Mouse (Mus musculus) forebrain, postnatal 0 days (tissue): ENCODE measurements at regions not wholly inside any gene's neighbourhood (a gene's known extent, or its start where the extent isn't known, plus 50 kb on each side); places are given as distances from the start of the nearest gene placed in this dataset.
"Not testable (repeated sequence)": the region's sequence is repeated elsewhere in the genome, so short reads cannot be mapped to it uniquely, and the experiment has no call there.

ENCODE experiments used
- ATAC-seq: fragments of 200-750 bp; cut with Nextera tagmentation; 2 replicates; pipeline ENCODE4 v1.8.0; 2017; ENCODE audit warnings: mild to moderate bottlenecking, moderate library complexity
- DNase-seq: peaks from one replicate; pipeline ENCODE4 v3.0.0-alpha.2; 2015
- H3K27ac ChIP-seq: fragments of 300-500 bp; sonication (generic); 2 replicates; pipeline ENCODE4 v1.5.1; 2014; ENCODE audit warnings: low read depth, mild to moderate bottlenecking, antibody characterized with exemption, low read length, moderate library complexity, mixed read lengths
- H3K27me3 ChIP-seq: fragments of 300-500 bp; sonication (generic); 2 replicates; pipeline ENCODE4 v1.6.1; 2014; ENCODE audit warnings: mild to moderate bottlenecking, low read length, mixed read lengths; ENCODE audit not compliant: insufficient read depth
- H3K36me3 ChIP-seq: fragments of 300-500 bp; sonication (generic); 2 replicates; pipeline ENCODE4 v1.6.1; 2014; ENCODE audit warnings: mild to moderate bottlenecking, moderate library complexity; ENCODE audit not compliant: insufficient read depth
- H3K4me1 ChIP-seq: fragments of 300-500 bp; sonication (generic); 2 replicates; pipeline ENCODE4 v1.6.1; 2014; ENCODE audit warnings: antibody characterized with exemption; ENCODE audit not compliant: insufficient read depth
- H3K4me2 ChIP-seq: fragments of 300-500 bp; sonication (generic); 2 replicates; pipeline ENCODE4 v1.6.1; 2014; ENCODE audit warnings: low read depth, mild to moderate bottlenecking, moderate library complexity
- H3K4me3 ChIP-seq: fragments of 300-500 bp; sonication (generic); 2 replicates; pipeline ENCODE4 v1.5.1; 2014; ENCODE audit warnings: low read depth, low read length, mixed read lengths
- H3K9ac ChIP-seq: fragments of 300-500 bp; sonication (generic); 2 replicates; pipeline ENCODE4 v1.6.1; 2014; ENCODE audit warnings: mild to moderate bottlenecking
- H3K9me3 ChIP-seq: fragments of 300-500 bp; sonication (generic); 2 replicates; pipeline ENCODE4 v1.6.1; 2016; ENCODE audit warnings: low read length
- CTCF ChIP-seq: sonication (generic); IDR thresholded peaks from 2 replicates; pipeline ENCODE4 v1.5.1; 2016; ENCODE audit warnings: antibody characterized with exemption, control low read depth, low read depth
- WGBS: fragments of 180-500 bp; shearing (Covaris S2); extraction: QIAGEN DNeasy Blood & Tissue Kit; methylation state at CpG from one replicate; pipeline ENCODE4 v1.1.7; 2014; 5-methylcytosine and 5-hydroxymethylcytosine counted together

- Histone ChIP-seq H3K9me3 (no peaks in the 10 kb centered on the region), H3K4me2 (no peak overlapping the region), H3K36me3 (no peaks in the 10 kb centered on the region), H3K9ac (no peak overlapping the region), H3K4me1 (no peaks in the 10 kb centered on the region), H3K27ac (no peak overlapping the region), H3K27me3 (no peaks in the 10 kb centered on the region), H3K4me3 (no peak overlapping the region)
- no peak for ATAC-seq
- TF ChIP-seq CTCF, result no peak
- DNase-seq, result no peak
Observed at GRCm38 (mm10) chr11:14136142-14136541, 462.9 kb upstream of the Pom121l12 start.

- not testable (repeated sequence) for H3K4me1 ChIP-seq, H3K9ac ChIP-seq, H3K9me3 ChIP-seq, H3K27me3 ChIP-seq, H3K4me3 ChIP-seq, H3K27ac ChIP-seq, DNase-seq, H3K4me2 ChIP-seq, H3K36me3 ChIP-seq, ATAC-seq
- 93% methylated on average over 3 of the region's 3 CpGs for WGBS
Observed at GRCm38 (mm10) chr11:14142376-14142775, 456.7 kb upstream of the Pom121l12 start.

- no peak for TF ChIP-seq CTCF
- Histone ChIP-seq H3K9ac (no peak overlapping the region), H3K36me3 (no peaks in the 10 kb centered on the region), H3K27me3 (no peaks in the 10 kb centered on the region), H3K4me2 (no peak overlapping the region), H3K27ac (no peak overlapping the region), H3K9me3 (no peaks in the 10 kb centered on the region), H3K4me3 (no peak overlapping the region), H3K4me1 (no peaks in the 10 kb centered on the region)
- DNase-seq, result no peak
- 93% methylated on average over 4 of the region's 4 CpGs for WGBS
- no peak for ATAC-seq
Observed at GRCm38 (mm10) chr11:14147639-14148038, 451.4 kb upstream of the Pom121l12 start.

DNA sequence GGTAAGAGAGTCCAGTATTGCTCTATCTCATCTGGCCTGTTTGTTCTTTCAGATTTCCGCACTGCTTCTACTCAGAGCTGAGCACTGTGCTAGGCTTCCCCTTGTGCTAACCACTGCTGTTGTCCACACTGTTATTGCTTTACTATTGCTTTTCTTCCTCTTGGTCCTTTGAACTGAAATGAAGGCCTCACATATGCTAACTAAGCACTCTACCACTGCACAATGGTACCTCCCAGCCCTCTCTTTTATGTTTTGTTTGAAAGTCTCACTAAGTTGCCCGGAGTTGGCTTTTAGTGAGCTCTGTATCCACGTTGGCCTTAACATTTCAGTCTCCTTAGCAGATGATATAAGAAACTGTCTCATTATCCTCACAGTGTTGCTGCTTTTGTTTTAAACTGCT is 439.7 kb upstream of the Pom121l12 start:
- no peaks in the 10 kb centered on the region for H3K9me3 ChIP-seq
- no peak overlapping the region for H3K27ac ChIP-seq
- H3K4me3 ChIP-seq, result no peak overlapping the region
- no peaks in the 10 kb centered on the region for H3K4me1 ChIP-seq
- ATAC-seq (no peak), DNase-seq (no peak)
- 22% methylated on average over 3 of the region's 3 CpGs for WGBS
- H3K4me2 ChIP-seq, result no peak overlapping the region
- no peak for TF ChIP-seq CTCF
- no peaks in the 10 kb centered on the region for H3K36me3 ChIP-seq
- H3K9ac ChIP-seq, result no peak overlapping the region
- H3K27me3 ChIP-seq, result no peaks in the 10 kb centered on the region

DNA sequence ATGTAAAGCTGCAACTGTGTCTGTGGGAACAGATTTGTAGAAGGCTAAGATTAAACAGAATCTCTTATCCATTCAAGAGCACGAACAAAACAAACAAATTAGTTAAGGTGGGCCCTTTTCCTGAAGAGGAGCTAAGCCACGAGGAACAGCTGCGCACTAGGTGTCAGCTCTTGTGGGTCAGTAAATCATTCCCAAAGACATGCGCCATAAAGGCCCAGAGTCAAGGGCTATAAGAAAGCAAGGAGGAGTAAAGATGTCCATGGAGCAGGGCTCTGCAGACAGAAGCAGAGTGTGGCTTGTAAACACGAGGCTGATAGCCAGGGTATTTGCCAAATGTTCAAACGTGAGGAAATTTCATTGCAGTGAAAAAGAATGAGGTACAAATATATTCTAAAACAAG is 429.6 kb upstream of the Pom121l12 start:
- no peaks in the 10 kb centered on the region for H3K9me3 ChIP-seq
- DNase-seq, result peak; percentile 16
- no peaks in the 10 kb centered on the region for H3K27me3 ChIP-seq
- no peak overlapping the region for H3K4me3 ChIP-seq
- TF ChIP-seq CTCF, result no peak
- no peak overlapping the region for H3K4me2 ChIP-seq
- no peaks in the 10 kb centered on the region for H3K4me1 ChIP-seq
- no peak overlapping the region for H3K9ac ChIP-seq
- no peaks in the 10 kb centered on the region for H3K36me3 ChIP-seq
- no peak for ATAC-seq
- no peak overlapping the region for H3K27ac ChIP-seq
- 55% methylated on average over 6 of the region's 6 CpGs for WGBS

GRCm38 (mm10) chr11:14174594-14174993 is 424.5 kb upstream of the Pom121l12 start:
- Histone ChIP-seq H3K9ac (no peak overlapping the region), H3K36me3 (no peaks in the 10 kb centered on the region), H3K4me2 (no peak overlapping the region), H3K9me3 (no peaks in the 10 kb centered on the region), H3K27me3 (no peaks in the 10 kb centered on the region), H3K4me1 (no peaks in the 10 kb centered on the region), H3K27ac (no peak overlapping the region), H3K4me3 (no peak overlapping the region)
- WGBS, result 62% methylated on average over 2 of the region's 2 CpGs
- ATAC-seq (no peak), DNase-seq (no peak)
- TF ChIP-seq CTCF, result no peak

DNA sequence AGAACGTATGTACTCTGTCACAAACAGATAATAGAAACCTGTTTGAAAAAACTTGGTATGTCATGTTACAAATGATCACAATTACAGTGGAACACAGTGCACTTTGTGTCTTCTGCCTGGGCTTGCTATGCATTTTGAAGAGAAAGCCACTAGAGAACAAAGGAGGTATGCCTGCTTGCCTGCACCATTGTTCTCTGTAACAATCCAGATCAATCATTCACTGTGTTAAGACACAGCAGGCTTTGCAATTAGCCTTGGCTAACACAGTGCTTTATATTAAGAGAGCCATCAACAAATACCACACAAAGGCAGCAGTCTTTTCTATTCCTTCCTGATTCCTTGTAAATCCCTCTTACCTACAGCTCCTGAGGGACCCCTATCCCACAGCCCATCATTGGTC is 417.1 kb upstream of the Pom121l12 start:
- peak; percentile 84 for ATAC-seq
- H3K27ac ChIP-seq, result no peak overlapping the region

GRCm38 (mm10) chr11:14182466-14182865 is 416.6 kb upstream of the Pom121l12 start:
- Histone ChIP-seq H3K4me2 (no peak overlapping the region), H3K4me1 (0 out of 2 replicates have a peak, but pooled peaks cover 5% of the 10 kb centered on the region), H3K9me3 (no peaks in the 10 kb centered on the region), H3K9ac (no peak overlapping the region), H3K36me3 (no peaks in the 10 kb centered on the region), H3K4me3 (no peak overlapping the region), H3K27me3 (no peaks in the 10 kb centered on the region), H3K27ac (no peak overlapping the region)
- 32% methylated on average over 3 of the region's 3 CpGs for WGBS
- no peak for DNase-seq
- no peak for TF ChIP-seq CTCF
- ATAC-seq, result no peak

More for the DNA sequence above, 417.1 kb upstream of the Pom121l12 start:
- TF ChIP-seq CTCF, result no peak
- H3K9ac ChIP-seq, result no peak overlapping the region
- no peaks in the 10 kb centered on the region for H3K27me3 ChIP-seq
- no peak overlapping the region for H3K4me2 ChIP-seq
- DNase-seq, result peak; percentile 23
- 0 out of 2 replicates have a peak, but pooled peaks cover 5% of the 10 kb centered on the region for H3K4me1 ChIP-seq
- WGBS, result 15% methylated on average over 1 of the region's 1 CpGs
- H3K4me3 ChIP-seq, result no peak overlapping the region
- no peaks in the 10 kb centered on the region for H3K36me3 ChIP-seq
- H3K9me3 ChIP-seq, result no peaks in the 10 kb centered on the region
